Mouse (Mus musculus) C2C12 (cell line): ENCODE measurements at regions not wholly inside any gene's neighbourhood (a gene's known extent, or its start where the extent isn't known, plus 50 kb on each side); places are given as distances from the start of the nearest gene placed in this dataset.

Experiments
- H3K27me3 ChIP-seq: one replicate; pipeline ENCODE4 v1.6.1; 2011; ENCODE audit not compliant: control insufficient read depth, insufficient read depth, insufficient read length
- H3K36me3 ChIP-seq: one replicate; pipeline ENCODE4 v1.6.1; 2011; ENCODE audit not compliant: control insufficient read depth, insufficient read depth
- H3K4me3 ChIP-seq: one replicate; pipeline ENCODE4 v1.5.1; 2011; ENCODE audit warnings: mild to moderate bottlenecking, control low read depth; ENCODE audit not compliant: poor library complexity, insufficient read depth, severe bottlenecking
- H3K79me2 ChIP-seq: one replicate; pipeline ENCODE4 v1.6.1; 2011; ENCODE audit not compliant: control insufficient read depth, insufficient read depth
- H3K79me3 ChIP-seq: one replicate; pipeline ENCODE4 v1.6.1; 2011; ENCODE audit warnings: low read depth, control low read depth
- H3ac ChIP-seq: one replicate; pipeline ENCODE3; 2011; ENCODE audit warnings: low read depth; ENCODE audit not compliant: control insufficient read depth, insufficient read length
- CEBPB ChIP-seq: IDR thresholded peaks from one replicate; pipeline ENCODE4 v1.6.1; 2011; ENCODE audit warnings: low read depth, mild to moderate bottlenecking, control low read depth, moderate library complexity
- CTCF ChIP-seq: IDR thresholded peaks from one replicate; pipeline ENCODE4 v1.5.1; 2011; ENCODE audit not compliant: control insufficient read depth, insufficient read depth, insufficient read length
- FOSL1 ChIP-seq: IDR thresholded peaks from one replicate; pipeline ENCODE4 v1.8.0; 2011; ENCODE audit warnings: mild to moderate bottlenecking, low read length; ENCODE audit not compliant: poor library complexity, insufficient read depth, severe bottlenecking
- MAX ChIP-seq: IDR thresholded peaks from one replicate; pipeline ENCODE4 v1.6.1; 2011; ENCODE audit warnings: mild to moderate bottlenecking, control low read depth
- MYOD1 ChIP-seq: IDR thresholded peaks from one replicate; pipeline ENCODE4 v1.6.1; 2011; ENCODE audit warnings: low read depth; ENCODE audit not compliant: control insufficient read depth, insufficient read length
- MYOG ChIP-seq: IDR thresholded peaks from one replicate; pipeline ENCODE4 v1.6.1; 2011; ENCODE audit not compliant: control insufficient read depth, insufficient read length; ENCODE audit errors: extremely low read depth
- USF1 ChIP-seq: IDR thresholded peaks from one replicate; pipeline ENCODE4 v1.6.1; 2011; ENCODE audit warnings: low read depth, mild to moderate bottlenecking, control low read depth, moderate library complexity

- Histone ChIP-seq H3ac (no peak overlapping the region), H3K27me3 (no peaks in the 10 kb centered on the region), H3K4me3 (no peak overlapping the region), H3K79me2 (no peaks in the 10 kb centered on the region), H3K36me3 (no peaks in the 10 kb centered on the region), H3K79me3 (no peaks in the 10 kb centered on the region)
- TF ChIP-seq MAX (no peak), MYOG (no peak), USF1 (no peak), CTCF (no peak), FOSL1 (no peak), CEBPB (no peak), MYOD1 (no peak)
Measured at GRCm38 (mm10) chr11:113121307-113121706, 339.3 kb downstream of the Sox9 start.

GRCm38 (mm10) chr11:113122137-113122536 is 340.1 kb downstream of the Sox9 start:
- H3K36me3 ChIP-seq: no peaks in the 10 kb centered on the region
- H3K79me3 ChIP-seq: no peaks in the 10 kb centered on the region
- H3K27me3 ChIP-seq: no peaks in the 10 kb centered on the region
- no peak overlapping the region for H3ac ChIP-seq
- H3K79me2 ChIP-seq: no peaks in the 10 kb centered on the region
- H3K4me3 ChIP-seq: no peak overlapping the region
- TF ChIP-seq MAX (no peak), MYOG (no peak), MYOD1 (no peak)

GRCm38 (mm10) chr11:113122964-113123363 is 340.9 kb downstream of the Sox9 start:
- Histone ChIP-seq H3K79me3 (no peaks in the 10 kb centered on the region), H3ac (no peak overlapping the region), H3K36me3 (no peaks in the 10 kb centered on the region), H3K79me2 (no peaks in the 10 kb centered on the region), H3K27me3 (no peaks in the 10 kb centered on the region), H3K4me3 (no peak overlapping the region)
- TF ChIP-seq USF1 (no peak), CTCF (no peak), FOSL1 (no peak), MYOG (no peak), MYOD1 (no peak), CEBPB (no peak), MAX (no peak)

- TF ChIP-seq FOSL1: no peak
- no peak for TF ChIP-seq CEBPB
- TF ChIP-seq MYOD1: no peak
- TF ChIP-seq MAX: no peak
- TF ChIP-seq USF1: no peak
- TF ChIP-seq CTCF: no peak
- TF ChIP-seq MYOG: no peak
- no peak overlapping the region for H3K4me3 ChIP-seq
- no peak overlapping the region for H3ac ChIP-seq
- H3K36me3 ChIP-seq: no peaks in the 10 kb centered on the region
- H3K79me3 ChIP-seq: no peaks in the 10 kb centered on the region
- no peaks in the 10 kb centered on the region for H3K27me3 ChIP-seq
- H3K79me2 ChIP-seq: no peaks in the 10 kb centered on the region
Measured at GRCm38 (mm10) chr11:113125832-113126231, 343.8 kb downstream of the Sox9 start.

- Histone ChIP-seq H3K27me3 (no peaks in the 10 kb centered on the region), H3K36me3 (no peaks in the 10 kb centered on the region), H3K79me2 (no peaks in the 10 kb centered on the region), H3K79me3 (no peaks in the 10 kb centered on the region), H3ac (no peak overlapping the region), H3K4me3 (no peak overlapping the region)
- TF ChIP-seq CEBPB: no peak
- TF ChIP-seq USF1: no peak
- no peak for TF ChIP-seq FOSL1
- TF ChIP-seq MYOD1: no peak
- no peak for TF ChIP-seq CTCF
- no peak for TF ChIP-seq MAX
- no peak for TF ChIP-seq MYOG
Measured at GRCm38 (mm10) chr11:113129192-113129591, 347.2 kb downstream of the Sox9 start.

- H3K27me3 ChIP-seq: no peaks in the 10 kb centered on the region
- no peak overlapping the region for H3ac ChIP-seq
- H3K4me3 ChIP-seq: no peak overlapping the region
- no peaks in the 10 kb centered on the region for H3K36me3 ChIP-seq
- no peaks in the 10 kb centered on the region for H3K79me2 ChIP-seq
- TF ChIP-seq CTCF: no peak
- TF ChIP-seq USF1: no peak
- TF ChIP-seq MYOG: no peak
- no peak for TF ChIP-seq CEBPB
- TF ChIP-seq MYOD1: no peak
- no peak for TF ChIP-seq FOSL1
- H3K79me3 ChIP-seq: no peaks in the 10 kb centered on the region
Measured at GRCm38 (mm10) chr11:113129975-113130374, 348.0 kb downstream of the Sox9 start.
